Mouse (Mus musculus): ENCODE measurements around the gene Tuft1. TPM values are rescaled to one million over a fixed set of nuclear protein-coding genes. Genes with fewer than 3 reads are reported as not detected.
"Not testable (repeated sequence)": the region's sequence is repeated elsewhere in the genome, so short reads cannot be mapped to it uniquely, and the experiment has no call there.

The Tuft1 gene
- polyA plus RNA-seq, 1 experiment from 2014 or later: 3.7 TPM

- H3K27ac ChIP-seq; H3K4me3 ChIP-seq; DNase-seq (ENCODE audit: low spot score); H3K27me3 ChIP-seq (ENCODE audit: insufficient read depth, poor library complexity, severe bottlenecking); H3K36me3 ChIP-seq; H3K9me3 ChIP-seq; H3K4me1 ChIP-seq (replicated peaks): not testable (repeated sequence)
- 90% methylated on average over 8 of the region's 8 CpGs for WGBS
Observed at GRCm38 (mm10) chr3:94685989-94686772, 27.5 kb upstream of the Tuft1 start.

- no peaks in the 10 kb centered on the region for H3K36me3 ChIP-seq
- H3K4me3 ChIP-seq: no peak overlapping the region
- 87% methylated on average over 6 of the region's 6 CpGs for WGBS
- H3K27me3 ChIP-seq (ENCODE audit: insufficient read depth, poor library complexity, severe bottlenecking): no peaks in the 10 kb centered on the region
- no peak for DNase-seq (ENCODE audit: low spot score)
- no peaks in the 10 kb centered on the region for H3K9me3 ChIP-seq
- no peak overlapping the region for H3K27ac ChIP-seq
- no peaks in the 10 kb centered on the region for H3K4me1 ChIP-seq (replicated peaks)
Observed at GRCm38 (mm10) chr3:94683646-94684045, 25.0 kb upstream of the Tuft1 start.

- H3K27ac ChIP-seq: no peak overlapping the region
- H3K27me3 ChIP-seq (ENCODE audit: insufficient read depth, poor library complexity, severe bottlenecking): no peaks in the 10 kb centered on the region
- H3K36me3 ChIP-seq: no peaks in the 10 kb centered on the region
- DNase-seq (ENCODE audit: low spot score): no peak
- WGBS: 94% methylated on average over 16 of the region's 16 CpGs
- H3K4me1 ChIP-seq (replicated peaks): no peaks in the 10 kb centered on the region
- H3K4me3 ChIP-seq: no peak overlapping the region
- H3K9me3 ChIP-seq: no peaks in the 10 kb centered on the region
Observed at GRCm38 (mm10) chr3:94680783-94681182, 22.1 kb upstream of the Tuft1 start.

- WGBS: 94% methylated on average over 12 of the region's 12 CpGs
- not testable (repeated sequence) for H3K9me3 ChIP-seq; H3K27me3 ChIP-seq (ENCODE audit: insufficient read depth, poor library complexity, severe bottlenecking); H3K27ac ChIP-seq; H3K4me1 ChIP-seq (replicated peaks); H3K36me3 ChIP-seq; H3K4me3 ChIP-seq; DNase-seq (ENCODE audit: low spot score)
Observed at GRCm38 (mm10) chr3:94680032-94680431, 21.4 kb upstream of the Tuft1 start.

- H3K4me3 ChIP-seq: no peak overlapping the region
- 77% methylated on average over 8 of the region's 8 CpGs for WGBS
- no peaks in the 10 kb centered on the region for H3K9me3 ChIP-seq
- H3K27ac ChIP-seq: no peak overlapping the region
- no peaks in the 10 kb centered on the region for H3K4me1 ChIP-seq (replicated peaks)
- no peak for DNase-seq (ENCODE audit: low spot score)
- no peaks in the 10 kb centered on the region for H3K27me3 ChIP-seq (ENCODE audit: insufficient read depth, poor library complexity, severe bottlenecking)
- H3K36me3 ChIP-seq: no peaks in the 10 kb centered on the region
Observed at GRCm38 (mm10) chr3:94679351-94679841, 20.7 kb upstream of the Tuft1 start.

GRCm38 (mm10) chr3:94675101-94675500 lies 16.4 kb upstream of the Tuft1 start:
- not testable (repeated sequence) for H3K9me3 ChIP-seq; H3K27me3 ChIP-seq (ENCODE audit: insufficient read depth, poor library complexity, severe bottlenecking); H3K36me3 ChIP-seq; H3K4me1 ChIP-seq (replicated peaks); DNase-seq (ENCODE audit: low spot score); H3K27ac ChIP-seq; H3K4me3 ChIP-seq
- WGBS: 88% methylated on average over 9 of the region's 9 CpGs

GRCm38 (mm10) chr3:94665896-94666295 lies 7.2 kb upstream of the Tuft1 start:
- H3K27ac ChIP-seq: peak overlapping the region; percentile 50; the same call in 1 of the 2 replicates
- not testable (repeated sequence) for H3K4me3 ChIP-seq; H3K4me1 ChIP-seq (replicated peaks); H3K27me3 ChIP-seq (ENCODE audit: insufficient read depth, poor library complexity, severe bottlenecking); DNase-seq (ENCODE audit: low spot score); H3K36me3 ChIP-seq; H3K9me3 ChIP-seq
- WGBS: 46% methylated on average over 7 of the region's 7 CpGs

GRCm38 (mm10) chr3:94665060-94665802 lies 6.6 kb upstream of the Tuft1 start:
- H3K9me3 ChIP-seq; DNase-seq (ENCODE audit: low spot score); H3K27me3 ChIP-seq (ENCODE audit: insufficient read depth, poor library complexity, severe bottlenecking); H3K36me3 ChIP-seq; H3K4me3 ChIP-seq; H3K4me1 ChIP-seq (replicated peaks); H3K27ac ChIP-seq: not testable (repeated sequence)
- 54% methylated on average over 5 of the region's 5 CpGs for WGBS

GRCm38 (mm10) chr3:94660841-94661240 lies 2.2 kb upstream of the Tuft1 start:
- Histone ChIP-seq H3K4me1 (replicated peaks) (peaks cover 11% of the 10 kb centered on the region), H3K27me3 (ENCODE audit: insufficient read depth, poor library complexity, severe bottlenecking) (peaks cover 22% of the 10 kb centered on the region)
- H3K27ac ChIP-seq; H3K4me3 ChIP-seq; H3K36me3 ChIP-seq; DNase-seq (ENCODE audit: low spot score); H3K9me3 ChIP-seq: not testable (repeated sequence)
- WGBS: 92% methylated on average over 2 of the region's 2 CpGs

- WGBS: 28% methylated on average over 8 of the region's 10 CpGs
- not testable (repeated sequence) for H3K9me3 ChIP-seq; H3K36me3 ChIP-seq; H3K27ac ChIP-seq; DNase-seq (ENCODE audit: low spot score)
- H3K27me3 ChIP-seq (ENCODE audit: insufficient read depth, poor library complexity, severe bottlenecking): peaks cover 22% of the 10 kb centered on the region
- peak overlapping the region; percentile 11; the same call in 1 of the 2 replicates for H3K4me3 ChIP-seq
- peaks cover 11% of the 10 kb centered on the region for H3K4me1 ChIP-seq (replicated peaks)
Observed at GRCm38 (mm10) chr3:94659142-94659748, 573 bp upstream of the Tuft1 start.

- H3K9me3 ChIP-seq, H3K36me3 ChIP-seq, H3K27ac ChIP-seq: not testable (repeated sequence)
- Histone ChIP-seq H3K4me3 (peak overlapping the region; percentile 54), H3K27me3 (ENCODE audit: insufficient read depth, poor library complexity, severe bottlenecking) (peaks cover 22% of the 10 kb centered on the region), H3K4me1 (replicated peaks) (peaks cover 12% of the 10 kb centered on the region)
- 2% methylated on average over 26 of the region's 47 CpGs for WGBS
- peak; percentile 30 for DNase-seq (ENCODE audit: low spot score)
Observed at GRCm38 (mm10) chr3:94657852-94658739, 576 bp downstream of the Tuft1 start.

GRCm38 (mm10) chr3:94653967-94654366 lies 4.7 kb downstream of the Tuft1 start:
- Histone ChIP-seq H3K27me3 (ENCODE audit: insufficient read depth, poor library complexity, severe bottlenecking) (peaks cover 16% of the 10 kb centered on the region), H3K4me1 (replicated peaks) (peaks cover 19% of the 10 kb centered on the region)
- WGBS: 84% methylated on average over 1 of the region's 1 CpGs
- H3K36me3 ChIP-seq; H3K4me3 ChIP-seq; DNase-seq (ENCODE audit: low spot score); H3K27ac ChIP-seq; H3K9me3 ChIP-seq: not testable (repeated sequence)

Data from hindbrain, embryonic 10.5 days (tissue).